Mouse (Mus musculus) ovary, postnatal 14 days (tissue): Measurements from ENCODE around the gene Txk.

Source experiments
- DNase-seq: peaks from one replicate; pipeline ENCODE4 v3.0.0; 2022; ENCODE audit warnings: low spot score

The Txk gene

GRCm38 (mm10) chr5:72694684-72695083 is 57.9 kb downstream of the Txk start:
- DNase-seq, result no peak

DNA sequence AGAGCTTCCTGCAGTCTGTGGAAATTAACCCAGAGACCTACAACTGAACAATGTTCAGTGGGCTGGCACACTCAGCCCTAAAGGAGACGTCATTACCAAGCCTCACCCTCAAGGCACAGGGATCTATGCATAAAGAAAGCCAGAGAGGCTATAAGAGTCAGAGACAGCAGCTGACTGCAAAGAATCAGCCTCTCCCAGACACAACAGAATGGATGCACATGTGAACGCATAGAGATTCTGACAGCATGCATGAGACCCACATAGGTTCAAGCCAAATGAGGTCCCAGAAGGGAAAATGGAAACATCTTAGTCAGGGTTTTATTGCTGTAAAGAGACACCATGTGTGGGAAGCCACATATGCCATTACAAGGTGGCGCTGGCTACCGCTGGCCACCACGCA is 62.1 kb downstream of the Txk start:
- no peak for DNase-seq

DNA sequence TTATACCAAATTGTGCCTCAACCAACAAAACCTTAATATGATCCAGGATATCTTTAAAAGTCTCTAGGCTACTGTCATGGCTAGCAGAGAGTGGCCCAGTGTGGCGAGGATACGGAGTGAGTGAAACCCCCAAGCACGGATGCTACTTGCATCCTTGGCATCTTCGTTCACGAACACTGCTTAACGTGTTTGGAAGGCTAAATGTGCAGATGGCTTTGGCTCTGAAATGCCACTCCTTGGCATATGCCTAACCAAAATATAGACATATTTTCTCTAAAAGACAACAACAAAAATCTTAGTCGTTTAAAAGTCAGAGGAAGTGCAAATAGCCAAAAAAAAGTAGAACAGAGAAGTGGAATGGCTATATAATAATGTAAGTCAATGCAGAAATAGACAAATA is 63.0 kb downstream of the Txk start:
- DNase-seq, result no peak

GRCm38 (mm10) chr5:72681451-72681850 is 71.1 kb downstream of the Txk start:
- DNase-seq, result no peak

DNA sequence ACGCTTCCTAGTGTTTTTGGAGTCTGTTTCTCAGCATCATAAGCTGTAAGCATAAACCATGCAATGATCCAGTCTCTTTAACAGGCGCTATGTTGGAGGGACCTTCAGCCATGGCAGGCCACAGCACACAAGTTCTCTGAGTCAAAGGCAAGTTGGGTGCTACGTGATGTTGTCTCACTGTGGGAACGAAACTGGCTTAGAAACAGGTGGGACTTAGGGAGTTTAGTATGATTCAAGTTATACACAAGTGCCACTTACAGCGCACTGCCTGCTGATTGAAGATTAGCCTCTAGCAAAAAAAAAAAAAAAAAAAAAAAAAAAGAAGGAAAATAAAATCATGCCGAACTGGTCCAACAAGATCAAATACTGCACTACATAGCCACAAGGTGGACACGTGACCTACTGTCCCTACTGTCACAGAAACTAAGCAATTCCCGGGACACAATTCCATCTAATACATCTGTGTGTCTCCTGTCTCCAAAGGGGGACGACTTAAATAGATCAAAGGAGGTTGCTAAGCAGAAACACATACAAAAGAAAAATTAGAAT is 77.5 kb downstream of the Txk start:
- no peak for DNase-seq

DNA sequence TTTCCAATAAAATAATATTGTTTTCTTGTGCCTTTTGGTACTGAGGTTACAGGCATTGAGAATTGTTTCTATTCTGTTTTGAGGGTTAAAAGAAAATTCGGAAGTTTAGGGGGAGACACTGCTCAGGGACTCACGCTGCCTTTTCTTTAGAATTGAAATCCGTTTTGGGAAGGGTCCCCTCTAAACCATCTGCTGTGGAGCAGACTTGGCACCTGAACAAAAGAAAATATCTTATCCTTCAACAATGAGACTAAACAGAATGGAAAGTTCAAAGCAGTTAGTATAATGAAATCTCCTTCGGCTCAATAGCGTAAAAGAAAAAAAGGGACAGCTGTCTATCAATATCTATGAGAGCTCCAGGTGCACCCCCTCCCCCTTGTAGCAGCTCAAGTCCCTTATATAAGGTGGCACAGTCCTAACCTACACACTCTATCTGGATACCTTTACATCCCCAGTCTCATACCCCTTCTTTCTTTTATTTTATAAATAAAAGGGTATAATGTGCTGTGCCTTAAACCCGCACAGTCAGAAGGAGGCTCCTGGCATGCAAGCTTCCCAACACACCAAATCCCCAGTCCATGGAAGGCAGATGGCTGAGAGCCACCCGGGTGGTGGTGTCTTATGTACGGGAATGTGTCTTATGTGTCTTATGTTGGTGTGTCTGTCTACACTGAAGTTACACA is 81.4 kb downstream of the Txk start:
- no peak for DNase-seq

GRCm38 (mm10) chr5:72668351-72668750 is 84.2 kb downstream of the Txk start:
- no peak for DNase-seq

- DNase-seq, result no peak
Observed at GRCm38 (mm10) chr5:72666428-72666827, 86.1 kb downstream of the Txk start.

GRCm38 (mm10) chr5:72665281-72665680 is 87.3 kb downstream of the Txk start:
- DNase-seq, result peak; percentile 59

- no peak for DNase-seq
Observed at GRCm38 (mm10) chr5:72664854-72665253, 87.7 kb downstream of the Txk start.

DNA sequence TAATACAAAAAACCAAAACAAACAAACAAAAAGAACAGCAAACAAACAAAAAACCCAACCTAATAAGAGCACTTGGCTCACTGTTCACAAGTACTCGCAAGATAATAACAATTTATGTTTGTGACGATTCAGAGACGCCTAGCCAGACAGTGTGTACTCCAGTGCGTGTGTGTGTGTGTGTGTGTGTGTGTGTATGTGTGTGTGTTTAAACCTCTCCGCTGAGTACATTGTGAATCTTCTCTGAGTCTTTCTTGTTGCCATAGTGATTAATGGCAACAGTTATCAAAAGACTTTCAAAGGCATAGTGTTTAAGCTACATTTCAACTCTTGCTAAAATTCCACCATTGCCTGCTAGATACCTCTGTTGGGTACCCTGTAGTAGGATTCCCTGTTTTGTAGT is 88.5 kb downstream of the Txk start:
- no peak for DNase-seq

GRCm38 (mm10) chr5:72661051-72661781 is 91.4 kb downstream of the Txk start:
- DNase-seq, result no peak

- no peak for DNase-seq
Observed at GRCm38 (mm10) chr5:72658375-72658774, 94.2 kb downstream of the Txk start.

DNA sequence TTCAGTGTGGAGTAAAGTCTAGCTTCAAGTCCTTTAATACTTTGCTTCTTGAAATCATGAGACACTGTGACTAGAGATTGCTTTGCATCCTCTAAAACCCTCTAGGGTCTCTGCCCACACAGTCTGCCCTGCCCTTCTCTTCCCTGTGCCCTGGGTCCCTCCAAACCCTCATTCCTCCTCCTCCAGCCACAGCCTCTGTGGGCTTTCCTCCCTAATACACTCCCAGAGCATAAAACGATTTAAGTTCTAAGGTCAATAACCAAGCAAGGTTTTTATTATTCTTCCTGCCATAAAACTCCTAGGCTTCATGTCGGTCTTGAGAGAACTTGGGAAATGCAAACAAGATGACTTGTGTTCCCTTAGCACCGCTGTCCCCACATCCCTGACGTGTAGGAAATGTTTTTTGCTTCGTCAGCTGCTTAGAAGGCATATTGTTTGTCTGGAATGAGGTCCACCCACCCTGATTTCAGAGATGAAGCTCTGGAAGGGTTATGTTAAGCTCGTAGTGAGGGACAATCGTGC is 96.2 kb downstream of the Txk start:
- DNase-seq, result no peak

DNA sequence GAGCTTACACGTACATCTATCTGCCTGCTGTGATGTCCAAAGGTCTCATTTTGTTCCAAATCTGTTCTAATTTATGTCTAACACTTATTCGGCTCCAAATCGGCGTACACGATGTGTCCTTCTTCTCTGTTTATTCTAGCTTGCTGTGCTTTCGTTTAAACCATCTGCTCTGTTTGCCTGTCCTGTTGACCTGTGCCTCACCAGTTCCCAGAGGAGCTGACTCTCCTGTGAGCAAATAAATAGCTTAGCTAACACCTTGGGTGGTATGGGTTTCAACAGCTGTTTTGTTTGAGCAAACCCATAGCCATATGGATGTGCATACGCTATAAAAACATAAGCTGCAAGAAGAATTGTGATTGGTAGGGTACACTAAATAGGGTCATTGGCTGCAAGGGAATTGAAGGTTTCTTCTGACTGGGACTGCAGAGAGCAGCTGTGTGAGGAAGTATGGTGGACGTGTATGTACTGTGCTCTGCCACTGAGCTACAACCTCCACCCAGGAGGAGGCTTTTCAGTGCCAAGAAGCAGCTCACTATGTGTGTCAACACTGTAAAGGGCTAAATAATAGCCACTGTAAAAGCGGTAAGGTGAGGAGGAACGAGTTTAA is 99.4 kb downstream of the Txk start:
- no peak for DNase-seq

DNA sequence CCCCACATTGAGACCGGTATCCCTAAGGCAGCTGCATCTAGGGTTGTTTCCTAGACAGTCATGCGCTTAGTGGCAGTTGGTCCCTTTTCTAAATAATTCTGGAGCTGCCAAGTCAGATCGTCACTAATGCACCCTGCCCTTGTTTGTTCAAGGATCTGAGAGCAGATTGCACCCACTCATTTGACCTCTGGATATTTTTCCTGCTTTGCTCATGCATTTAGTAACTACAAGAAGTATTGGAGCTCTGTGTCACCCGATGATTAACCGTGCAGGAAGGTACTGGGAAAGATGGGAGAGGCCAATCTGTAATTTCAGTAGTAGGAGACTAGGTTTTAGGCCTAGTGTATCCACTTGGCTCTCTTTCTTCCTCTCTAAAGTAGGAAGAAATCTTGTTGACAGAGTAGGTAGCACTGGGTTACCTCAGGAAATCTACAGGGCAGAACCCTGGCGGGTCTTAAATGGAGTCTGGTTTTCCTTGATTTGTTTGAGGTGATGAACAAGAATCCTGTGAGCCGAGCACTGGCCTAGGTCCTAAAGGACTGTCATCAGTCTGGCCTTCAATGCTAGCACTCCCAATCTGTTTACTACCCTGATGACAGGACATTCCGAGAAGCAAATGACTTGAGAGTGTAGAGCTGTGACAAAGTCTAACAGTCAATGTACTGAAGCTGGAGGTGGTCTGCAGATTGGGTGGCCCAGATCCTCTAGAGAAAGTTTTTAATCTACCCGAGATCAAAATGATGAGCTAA is 103.4 kb downstream of the Txk start:
- DNase-seq, result no peak

DNA sequence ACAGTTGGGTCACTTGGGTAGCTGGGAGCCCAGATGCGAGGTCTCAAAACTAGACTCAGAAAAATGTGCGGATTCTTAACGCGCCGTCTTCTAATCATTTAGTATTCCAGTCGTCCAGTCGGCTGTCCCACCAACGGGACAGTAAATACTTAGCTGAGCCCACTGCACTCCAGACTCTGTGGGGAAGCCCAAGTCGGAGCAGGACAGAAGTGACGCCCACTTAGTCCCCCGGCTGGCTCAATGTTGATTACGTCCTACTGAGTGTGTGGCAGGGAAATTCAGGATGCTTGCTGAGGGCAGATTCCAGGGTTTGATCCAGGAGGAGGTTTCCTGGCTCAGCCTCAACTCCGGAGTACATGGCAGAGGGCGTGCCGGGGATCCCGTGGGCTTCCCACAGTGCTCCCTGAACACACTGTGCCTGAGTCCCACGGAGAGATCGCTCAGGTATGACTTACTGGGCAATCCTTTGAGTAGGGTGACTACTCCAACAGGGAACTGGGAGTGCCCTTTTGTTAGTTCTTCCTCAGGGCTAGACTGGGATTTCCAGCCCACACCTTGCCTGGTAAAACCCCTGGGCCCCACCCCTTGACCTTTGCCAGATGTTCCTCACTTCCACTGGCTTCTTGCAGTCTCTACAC is 104.5 kb downstream of the Txk start:
- DNase-seq, result no peak

- peak; percentile 36 for DNase-seq
Observed at GRCm38 (mm10) chr5:72647418-72647907, 105.1 kb downstream of the Txk start, which contains the start of gene Nipal1. TSS of gene Nipal1 (plus strand) at chr5:72647795.

GRCm38 (mm10) chr5:72646996-72647395 is 105.6 kb downstream of the Txk start:
- DNase-seq, result no peak

DNA sequence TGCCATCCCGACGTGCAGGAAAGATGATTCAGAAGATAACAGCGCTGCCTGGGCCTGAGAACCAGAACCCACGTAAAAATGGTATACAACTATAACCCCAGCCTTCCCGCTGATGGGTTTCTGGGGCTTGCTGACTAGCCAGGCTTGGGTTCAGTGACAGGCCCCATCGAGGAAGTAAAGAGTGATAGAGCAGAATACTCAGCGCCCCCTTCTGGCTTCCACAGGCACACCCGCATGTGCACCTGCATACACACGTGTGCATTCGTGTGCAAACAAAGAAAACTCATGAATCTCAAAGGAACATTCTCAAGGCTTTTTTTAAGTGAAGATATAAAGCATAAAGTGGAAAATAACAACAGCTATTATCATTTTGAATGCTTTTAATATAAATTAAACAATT is 106.4 kb downstream of the Txk start:
- no peak for DNase-seq
